Mouse (Mus musculus): ENCODE measurements around the gene Vpreb2. TPM values are rescaled to one million over a fixed set of nuclear protein-coding genes. Genes with fewer than 3 reads are reported as not detected.

The Vpreb2 gene
- polyA plus RNA-seq, 1 experiment from 2014 or later, result 2.6 TPM

- Histone ChIP-seq H3K4me3 (ENCODE audit: low read depth, low read length) (no peak overlapping the region), H3K4me1 (ENCODE audit: insufficient read depth) (peaks cover 8% of the 10 kb centered on the region), H3K9me3 (ENCODE audit: low read length) (no peaks in the 10 kb centered on the region), H3K4me2 (ENCODE audit: low read depth, low read length) (peak overlapping the region; percentile 37), H3K9ac (replicated peaks) (0 out of 2 replicates have a peak overlapping the region, but pooled peaks have one; percentile 8), H3K36me3 (replicated peaks; ENCODE audit: insufficient read depth, low read length) (no peaks in the 10 kb centered on the region), H3K27me3 (ENCODE audit: insufficient read depth, low read length) (no peaks in the 10 kb centered on the region), H3K27ac (ENCODE audit: low read depth) (peak overlapping the region; percentile 19; the same call in 1 of the 2 replicates)
- TF ChIP-seq CTCF (IDR thresholded peaks at IDR 0.05; ENCODE audit: low read depth) (peak; percentile 95), EP300 (IDR thresholded peaks at IDR 0.05; ENCODE audit: low read depth) (no peak)
- 7% methylated on average over 7 of the region's 7 CpGs for WGBS (ENCODE audit: insufficient replicate concordance)
- ATAC-seq (peak; percentile 98), DNase-seq (peak; percentile 86)
Observed at GRCm38 (mm10) chr16:17938821-17939220, 41.4 kb upstream of the Vpreb2 start.

GRCm38 (mm10) chr16:17939255-17939751 is 40.9 kb upstream of the Vpreb2 start:
- Histone ChIP-seq H3K9ac (replicated peaks) (0 out of 2 replicates have a peak overlapping the region, but pooled peaks have one; percentile 8), H3K4me3 (ENCODE audit: low read depth, low read length) (no peak overlapping the region), H3K36me3 (replicated peaks; ENCODE audit: insufficient read depth, low read length) (no peaks in the 10 kb centered on the region), H3K9me3 (ENCODE audit: low read length) (no peaks in the 10 kb centered on the region), H3K4me2 (ENCODE audit: low read depth, low read length) (peak overlapping the region; percentile 37), H3K4me1 (ENCODE audit: insufficient read depth) (peaks cover 7% of the 10 kb centered on the region), H3K27ac (ENCODE audit: low read depth) (peak overlapping the region; percentile 19; the same call in 1 of the 2 replicates), H3K27me3 (ENCODE audit: insufficient read depth, low read length) (no peaks in the 10 kb centered on the region)
- DNase-seq (peak; percentile 46), ATAC-seq (peak; percentile 83)
- no peak for TF ChIP-seq EP300 (IDR thresholded peaks at IDR 0.05; ENCODE audit: low read depth)
- no peak for TF ChIP-seq CTCF (IDR thresholded peaks at IDR 0.05; ENCODE audit: low read depth)
- WGBS (ENCODE audit: insufficient replicate concordance), result 20% methylated on average over 9 of the region's 9 CpGs

- WGBS (ENCODE audit: insufficient replicate concordance), result 70% methylated on average over 8 of the region's 8 CpGs
- no peaks in the 10 kb centered on the region for H3K27me3 ChIP-seq (ENCODE audit: insufficient read depth, low read length)
- DNase-seq, result no peak
- ATAC-seq, result no peak
- no peaks in the 10 kb centered on the region for H3K9me3 ChIP-seq (ENCODE audit: low read length)
- H3K9ac ChIP-seq (replicated peaks), result no peak overlapping the region
- peaks cover 4% of the 10 kb centered on the region for H3K4me1 ChIP-seq (ENCODE audit: insufficient read depth)
- no peaks in the 10 kb centered on the region for H3K36me3 ChIP-seq (replicated peaks; ENCODE audit: insufficient read depth, low read length)
- no peak overlapping the region for H3K4me2 ChIP-seq (ENCODE audit: low read depth, low read length)
- H3K27ac ChIP-seq (ENCODE audit: low read depth), result no peak overlapping the region
- H3K4me3 ChIP-seq (ENCODE audit: low read depth, low read length), result no peak overlapping the region
- TF ChIP-seq CTCF (IDR thresholded peaks at IDR 0.05; ENCODE audit: low read depth) (no peak), EP300 (IDR thresholded peaks at IDR 0.05; ENCODE audit: low read depth) (no peak)
Observed at GRCm38 (mm10) chr16:17943466-17943865, 36.8 kb upstream of the Vpreb2 start.

GRCm38 (mm10) chr16:17945081-17945831 is 35.0 kb upstream of the Vpreb2 start:
- 49% methylated on average over 7 of the region's 7 CpGs for WGBS (ENCODE audit: insufficient replicate concordance)
- Histone ChIP-seq H3K9ac (replicated peaks) (no peak overlapping the region), H3K27ac (ENCODE audit: low read depth) (no peak overlapping the region), H3K4me1 (ENCODE audit: insufficient read depth) (no peaks in the 10 kb centered on the region), H3K36me3 (replicated peaks; ENCODE audit: insufficient read depth, low read length) (no peaks in the 10 kb centered on the region), H3K4me3 (ENCODE audit: low read depth, low read length) (no peak overlapping the region), H3K27me3 (ENCODE audit: insufficient read depth, low read length) (no peaks in the 10 kb centered on the region), H3K4me2 (ENCODE audit: low read depth, low read length) (no peak overlapping the region), H3K9me3 (ENCODE audit: low read length) (no peaks in the 10 kb centered on the region)
- DNase-seq (no peak), ATAC-seq (no peak)
- no peak for TF ChIP-seq CTCF (IDR thresholded peaks at IDR 0.05; ENCODE audit: low read depth)
- no peak for TF ChIP-seq EP300 (IDR thresholded peaks at IDR 0.05; ENCODE audit: low read depth)

GRCm38 (mm10) chr16:17949421-17949877 is 30.8 kb upstream of the Vpreb2 start:
- H3K36me3 ChIP-seq (replicated peaks; ENCODE audit: insufficient read depth, low read length), result no peaks in the 10 kb centered on the region
- ATAC-seq, result no peak
- DNase-seq, result no peak
- no peak overlapping the region for H3K9ac ChIP-seq (replicated peaks)
- no peak overlapping the region for H3K4me3 ChIP-seq (ENCODE audit: low read depth, low read length)
- no peak overlapping the region for H3K27ac ChIP-seq (ENCODE audit: low read depth)
- H3K4me2 ChIP-seq (ENCODE audit: low read depth, low read length), result no peak overlapping the region
- TF ChIP-seq EP300 (IDR thresholded peaks at IDR 0.05; ENCODE audit: low read depth) (no peak), CTCF (IDR thresholded peaks at IDR 0.05; ENCODE audit: low read depth) (no peak)
- H3K27me3 ChIP-seq (ENCODE audit: insufficient read depth, low read length), result no peaks in the 10 kb centered on the region
- WGBS (ENCODE audit: insufficient replicate concordance), result 63% methylated on average over 2 of the region's 2 CpGs
- H3K9me3 ChIP-seq (ENCODE audit: low read length), result no peaks in the 10 kb centered on the region
- H3K4me1 ChIP-seq (ENCODE audit: insufficient read depth), result no peaks in the 10 kb centered on the region

- H3K4me1 ChIP-seq (ENCODE audit: insufficient read depth), result no peaks in the 10 kb centered on the region
- no peaks in the 10 kb centered on the region for H3K27me3 ChIP-seq (ENCODE audit: insufficient read depth, low read length)
Observed at GRCm38 (mm10) chr16:17950068-17950467, 30.2 kb upstream of the Vpreb2 start.

More at GRCm38 (mm10) chr16:17950068-17950467, 30.2 kb upstream of the Vpreb2 start:
- H3K27ac ChIP-seq (ENCODE audit: low read depth), result no peak overlapping the region
- ATAC-seq, result no peak
- no peaks in the 10 kb centered on the region for H3K9me3 ChIP-seq (ENCODE audit: low read length)
- no peak overlapping the region for H3K4me3 ChIP-seq (ENCODE audit: low read depth, low read length)
- H3K9ac ChIP-seq (replicated peaks), result no peak overlapping the region
- no peaks in the 10 kb centered on the region for H3K36me3 ChIP-seq (replicated peaks; ENCODE audit: insufficient read depth, low read length)
- H3K4me2 ChIP-seq (ENCODE audit: low read depth, low read length), result no peak overlapping the region
- DNase-seq, result no peak
- 59% methylated on average over 4 of the region's 4 CpGs for WGBS (ENCODE audit: insufficient replicate concordance)
- TF ChIP-seq CTCF (IDR thresholded peaks at IDR 0.05; ENCODE audit: low read depth) (no peak), EP300 (IDR thresholded peaks at IDR 0.05; ENCODE audit: low read depth) (no peak)
